Mouse (Mus musculus) heart, embryonic 14.5 days (tissue): ENCODE results near the gene Fbxo21. TPM values are rescaled to one million over a fixed set of nuclear protein-coding genes. Genes with fewer than 3 reads are reported as not detected.

Experiments
- ATAC-seq: fragments of 200-750 bp; cut with Nextera tagmentation; 2 replicates; pipeline ENCODE4 v1.8.0; 2017; ENCODE audit warnings: low read depth, moderate TSS enrichment; ENCODE audit not compliant: insufficient number of reproducible peaks, insufficient read depth, low FRiP score
- H3K27ac ChIP-seq, 2 experiments: fragments of 200-500 bp in 1 of 2; fragments of 300-500 bp in 1 of 2; sonication (generic) in 1 of 2; replicated peaks in 1 of 2; 2 replicates each; pipeline ENCODE4 v1.5.1; 2012 to 2014; ENCODE audit warnings: low read depth in 2 of 2, low read length in 2 of 2, control low read depth in 1 of 2, mild to moderate bottlenecking in 1 of 2, mixed read lengths in 1 of 2; ENCODE audit not compliant: control insufficient read depth in 1 of 2, insufficient read depth in 1 of 2
- H3K27me3 ChIP-seq: fragments of 300-500 bp; sonication (generic); 2 replicates; pipeline ENCODE4 v1.6.1; 2014; ENCODE audit warnings: mild to moderate bottlenecking, low read length, control low read depth; ENCODE audit not compliant: control insufficient read depth, insufficient read depth
- H3K36me3 ChIP-seq: fragments of 300-500 bp; sonication (generic); 2 replicates; pipeline ENCODE4 v1.6.1; 2014; ENCODE audit warnings: mild to moderate bottlenecking, control low read depth, low read length, mixed read lengths; ENCODE audit not compliant: control insufficient read depth, insufficient read depth
- H3K4me1 ChIP-seq, 2 experiments: fragments of 200-500 bp in 1 of 2; fragments of 300-500 bp in 1 of 2; sonication (generic) in 1 of 2; 2 replicates each; pipeline ENCODE4 v1.6.1; 2012 to 2014; ENCODE audit warnings: low read length in 2 of 2, control low read depth in 1 of 2, mixed read lengths in 1 of 2; ENCODE audit not compliant: control insufficient read depth in 2 of 2, insufficient read depth in 2 of 2
- H3K4me2 ChIP-seq: fragments of 300-500 bp; sonication (generic); 2 replicates; pipeline ENCODE4 v1.6.1; 2014; ENCODE audit warnings: mild to moderate bottlenecking, low read length
- H3K4me3 ChIP-seq, 2 experiments: fragments of 200-500 bp in 1 of 2; fragments of 300-500 bp in 1 of 2; sonication (generic) in 1 of 2; 2 replicates each; pipeline ENCODE4 v1.5.1; 2012 to 2014; ENCODE audit warnings: low read length in 2 of 2, mild to moderate bottlenecking in 2 of 2, control low read depth in 1 of 2, low read depth in 1 of 2, moderate library complexity in 1 of 2; ENCODE audit not compliant: control insufficient read depth in 1 of 2, insufficient read depth in 1 of 2
- H3K9ac ChIP-seq: fragments of 300-500 bp; sonication (generic); 2 replicates; pipeline ENCODE4 v1.6.1; 2014; ENCODE audit warnings: mild to moderate bottlenecking, low read length
- H3K9me3 ChIP-seq: fragments of 300-500 bp; sonication (generic); 2 replicates; pipeline ENCODE4 v1.6.1; 2016; ENCODE audit warnings: low read length, control low read depth; ENCODE audit not compliant: control insufficient read depth
- WGBS: fragments of 180-500 bp; shearing (Covaris S2); extraction: QIAGEN DNeasy Blood & Tissue Kit; methylation state at CpG from one replicate; pipeline ENCODE4 v1.1.7; 2014; 5-methylcytosine and 5-hydroxymethylcytosine counted together
- polyA plus RNA-seq: library from polyadenylated mRNA; unstranded; fragments of >200 nt; fragmentation: Nextera tagmentation; extraction: Ambion mirVana; gene quantifications from 2 replicates; pipeline ENCODE4 v1.2.1, GENCODE M21; 2014

The Fbxo21 gene
- polyA plus RNA-seq, 1 experiment from 2014 or later = 53.8 TPM

GRCm38 (mm10) chr5:118045385-118045784, 68.9 kb downstream of the Fbxo21 start:
- Histone ChIP-seq H3K9me3 (0 out of 2 replicates have a peak, but pooled peaks cover 3% of the 10 kb centered on the region), H3K4me1 (no peaks in the 10 kb centered on the region; a peak in 1 of 4 replicates), H3K27me3 (no peaks in the 10 kb centered on the region), H3K36me3 (no peaks in the 10 kb centered on the region), H3K4me3 (no peak overlapping the region), H3K27ac (no peak overlapping the region), H3K9ac (no peak overlapping the region), H3K4me2 (no peak overlapping the region)
- ATAC-seq = no peak
- WGBS = 93% methylated on average over 9 of the region's 9 CpGs

- no peak overlapping the region for H3K27ac ChIP-seq
- ATAC-seq = no peak
Observed at GRCm38 (mm10) chr5:118047091-118047757, 70.7 kb downstream of the Fbxo21 start.

GRCm38 (mm10) chr5:118048412-118048811, 71.9 kb downstream of the Fbxo21 start:
- WGBS = 89% methylated on average over 4 of the region's 4 CpGs
- Histone ChIP-seq H3K4me3 (no peak overlapping the region), H3K4me1 (peaks cover 5 to 6% of the 10 kb centered on the region in 2 experiments; a peak in 3 of 4 replicates), H3K27ac (no peak overlapping the region), H3K9me3 (no peaks in the 10 kb centered on the region), H3K9ac (no peak overlapping the region), H3K4me2 (no peak overlapping the region), H3K36me3 (no peaks in the 10 kb centered on the region), H3K27me3 (no peaks in the 10 kb centered on the region)
- no peak for ATAC-seq

More at GRCm38 (mm10) chr5:118047091-118047757, 70.7 kb downstream of the Fbxo21 start:
- 85% methylated on average over 14 of the region's 14 CpGs for WGBS
- no peak overlapping the region for H3K4me3 ChIP-seq
- peaks cover 4 to 5% of the 10 kb centered on the region in 2 experiments; a peak in 3 of 4 replicates for H3K4me1 ChIP-seq
- H3K4me2 ChIP-seq = no peak overlapping the region
- H3K36me3 ChIP-seq = no peaks in the 10 kb centered on the region
- no peak overlapping the region for H3K9ac ChIP-seq
- H3K9me3 ChIP-seq = no peaks in the 10 kb centered on the region
- no peaks in the 10 kb centered on the region for H3K27me3 ChIP-seq

- Histone ChIP-seq H3K27me3 (no peaks in the 10 kb centered on the region), H3K4me1 (peaks cover 5 to 6% of the 10 kb centered on the region in 2 experiments; a peak in 3 of 4 replicates), H3K9ac (no peak overlapping the region), H3K36me3 (no peaks in the 10 kb centered on the region), H3K27ac (no peak overlapping the region), H3K4me2 (no peak overlapping the region), H3K9me3 (no peaks in the 10 kb centered on the region), H3K4me3 (no peak overlapping the region)
- ATAC-seq = no peak
- WGBS = 77% methylated on average over 5 of the region's 5 CpGs
Observed at GRCm38 (mm10) chr5:118048928-118049327, 72.4 kb downstream of the Fbxo21 start.

- Histone ChIP-seq H3K36me3 (no peaks in the 10 kb centered on the region), H3K4me1 (peaks cover 9 to 13% of the 10 kb centered on the region in 2 experiments), H3K9me3 (no peaks in the 10 kb centered on the region), H3K9ac (no peak overlapping the region), H3K4me3 (no peak overlapping the region), H3K27ac (no peak overlapping the region), H3K4me2 (no peak overlapping the region), H3K27me3 (no peaks in the 10 kb centered on the region)
- WGBS = 73% methylated on average over 4 of the region's 4 CpGs
- no peak for ATAC-seq
Observed at GRCm38 (mm10) chr5:118050743-118051142, 74.2 kb downstream of the Fbxo21 start.

GRCm38 (mm10) chr5:118051981-118052662, 75.6 kb downstream of the Fbxo21 start:
- H3K9me3 ChIP-seq = no peaks in the 10 kb centered on the region
- no peak overlapping the region for H3K9ac ChIP-seq
- 65% methylated on average over 8 of the region's 8 CpGs for WGBS
- 0 out of 4 replicates have a peak overlapping the region, but pooled peaks of 1 of the 2 experiments have one; percentile 41 for H3K27ac ChIP-seq
- H3K4me2 ChIP-seq = no peak overlapping the region
- no peak overlapping the region for H3K4me3 ChIP-seq
- no peaks in the 10 kb centered on the region for H3K36me3 ChIP-seq
- H3K4me1 ChIP-seq = peaks cover 12 to 19% of the 10 kb centered on the region in 2 experiments
- no peak for ATAC-seq
- no peaks in the 10 kb centered on the region for H3K27me3 ChIP-seq

GRCm38 (mm10) chr5:118053205-118053604, 76.7 kb downstream of the Fbxo21 start:
- no peaks in the 10 kb centered on the region for H3K36me3 ChIP-seq
- WGBS = 100% methylated on average over 2 of the region's 2 CpGs
- H3K9ac ChIP-seq = no peak overlapping the region
- H3K9me3 ChIP-seq = no peaks in the 10 kb centered on the region
- no peak overlapping the region for H3K4me3 ChIP-seq
- peaks cover 21 to 28% of the 10 kb centered on the region in 2 experiments for H3K4me1 ChIP-seq
- H3K4me2 ChIP-seq = no peak overlapping the region
- no peak overlapping the region for H3K27ac ChIP-seq
- H3K27me3 ChIP-seq = no peaks in the 10 kb centered on the region
- ATAC-seq = no peak
